19 mouse cellular contexts compared by ENCODE assay signal in the genomic region with DNA sequence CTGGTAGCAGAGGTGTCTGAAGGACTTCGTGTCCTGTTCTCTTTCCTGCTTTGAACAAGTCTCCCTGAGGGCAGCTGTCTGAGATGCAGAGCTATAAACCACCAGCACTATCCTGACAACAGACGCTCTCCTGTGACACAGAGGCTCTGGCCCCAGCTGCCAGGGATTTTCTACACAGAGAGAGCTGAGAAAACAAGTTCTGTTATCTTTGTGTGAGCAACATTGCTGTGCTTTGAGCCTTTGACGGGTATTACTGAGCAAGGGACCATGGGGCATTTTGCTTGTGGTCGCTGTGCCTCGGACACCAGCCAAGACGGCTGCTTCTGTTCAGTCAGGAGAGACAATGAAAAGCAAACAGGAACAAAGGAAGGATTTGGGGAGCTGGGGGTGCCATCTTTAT. TPM values are rescaled to one million over a fixed set of nuclear protein-coding genes. Genes with fewer than 3 reads are reported as not detected.
DNase-seq lines count a peak whose midpoint lies in the region; ATAC-seq and TF ChIP-seq lines count a peak whose summit lies in the region.
"Had no signal": no experiment of that assay in that cellular context is flagged by ENCODE, and none has a peak within 500 bp of the region (broad histone marks: within the 10 kb centered on the region; RNA-seq: fewer than 3 reads in every experiment).

No protein-coding gene starts in this region.

- no peak overlapping the region for H3K9ac ChIP-seq in hindbrain, postnatal 0 days (replicated peaks; ENCODE audit: low read length)
- H3K9ac ChIP-seq in midbrain, postnatal 0 days (replicated peaks; ENCODE audit: low read length, poor library complexity, severe bottlenecking): no peak overlapping the region
- H3K9ac ChIP-seq: embryonic facial prominence, embryonic 12.5 days; liver, embryonic 15.5 days had no signal

- intact Hi-C loops in left cerebral cortex, postnatal 4 days (cut with DNase I): no loop called here

- H3K9me3 ChIP-seq in hindbrain, postnatal 0 days (ENCODE audit: low read length): no peaks in the 10 kb centered on the region
- no peaks in the 10 kb centered on the region for H3K9me3 ChIP-seq in midbrain, postnatal 0 days (ENCODE audit: low read length)
- H3K9me3 ChIP-seq: embryonic facial prominence, embryonic 12.5 days; liver, embryonic 15.5 days had no signal

- 18% methylated on average over 6 of the region's 6 CpGs for WGBS in hindbrain, postnatal 0 days
- WGBS in midbrain, postnatal 0 days: 10% methylated on average over 6 of the region's 6 CpGs

- no peaks in the 10 kb centered on the region for H3K27me3 ChIP-seq in hindbrain, postnatal 0 days (ENCODE audit: insufficient read depth, low read length)
- H3K27me3 ChIP-seq in midbrain, postnatal 0 days (ENCODE audit: insufficient read depth, low read length): no peaks in the 10 kb centered on the region
- H3K27me3 ChIP-seq: embryonic facial prominence, embryonic 12.5 days; liver, embryonic 15.5 days had no signal

- H3K4me2 ChIP-seq in hindbrain, postnatal 0 days (ENCODE audit: low read depth, low read length): no peak overlapping the region
- H3K4me2 ChIP-seq in midbrain, postnatal 0 days (ENCODE audit: low read depth, low read length, poor library complexity, severe bottlenecking): no peak overlapping the region
- H3K4me2 ChIP-seq: embryonic facial prominence, embryonic 12.5 days; liver, embryonic 15.5 days had no signal

- ATAC-seq in hindbrain, postnatal 0 days: peak; percentile 61; the same call in 1 of the 2 replicates
- ATAC-seq in midbrain, postnatal 0 days (ENCODE audit: low FRiP score): no peak; the same call in 1 of the 2 replicates
- ATAC-seq in CD4-positive, CD25-positive, alpha-beta regulatory T cell, adult 4 months: no peak
- ATAC-seq: intestine, postnatal 0 days had no signal

- DNase-seq in embryo, embryonic 10.5 days (ENCODE audit: low spot score): peak; percentile 23
- no peak for DNase-seq in embryo, embryonic 10 days (ENCODE audit: low spot score)
- DNase-seq in left cerebral cortex, postnatal 4 days: peak; percentile 21
- DNase-seq in left cerebral cortex, adult 9 months (ENCODE audit: low spot score in 2 of 2): no peak
- DNase-seq in hindbrain, postnatal 0 days (ENCODE audit: low spot score): peak; percentile 38
- peak; percentile 37 for DNase-seq in midbrain, postnatal 0 days (ENCODE audit: low spot score)
- no peak for DNase-seq in cerebellum, postnatal 4 days (ENCODE audit: low spot score in 2 of 2)
- DNase-seq: cerebellum, adult 8-10 months; kidney, postnatal 10 days had no signal

- no peak overlapping the region for H3K4me3 ChIP-seq in hindbrain, postnatal 0 days (ENCODE audit: low read length)
- H3K4me3 ChIP-seq in midbrain, postnatal 0 days (ENCODE audit: low read depth, low read length): no peak overlapping the region
- H3K4me3 ChIP-seq: embryonic facial prominence, embryonic 12.5 days; liver, embryonic 15.5 days had no signal

- H3K4me1 ChIP-seq in hindbrain, postnatal 0 days (ENCODE audit: insufficient read depth, low read length): no peaks in the 10 kb centered on the region
- H3K4me1 ChIP-seq in midbrain, postnatal 0 days (ENCODE audit: insufficient read depth, low read length): no peaks in the 10 kb centered on the region
- H3K4me1 ChIP-seq: embryonic facial prominence, embryonic 12.5 days; liver, embryonic 15.5 days had no signal

- TF ChIP-seq CTCF in hindbrain, postnatal 0 days (IDR thresholded peaks at IDR 0.05; ENCODE audit: low read depth): no peak
- TF ChIP-seq CTCF in midbrain, postnatal 0 days (IDR thresholded peaks at IDR 0.05): no peak

- 0 out of 2 replicates have a peak overlapping the region, but pooled peaks have one; percentile 33 for H3K27ac ChIP-seq in hindbrain, postnatal 0 days
- H3K27ac ChIP-seq in midbrain, postnatal 0 days (ENCODE audit: low read depth, low read length): peak overlapping the region; percentile 43; the same call in 1 of the 2 replicates
- H3K27ac ChIP-seq: embryonic facial prominence, embryonic 12.5 days; liver, embryonic 15.5 days; macrophage had no signal

- H3K36me3 ChIP-seq in hindbrain, postnatal 0 days (ENCODE audit: insufficient read depth, low read length): no peaks in the 10 kb centered on the region
- no peaks in the 10 kb centered on the region for H3K36me3 ChIP-seq in midbrain, postnatal 0 days (ENCODE audit: insufficient read depth, low read length)
- H3K36me3 ChIP-seq: embryonic facial prominence, embryonic 12.5 days; liver, embryonic 15.5 days had no signal

RNA-seq across cellular contexts. Expression of gene Rpl36-ps4, which starts 17.6 kb away (rescaled TPM):
- not detected for total RNA-seq in left cerebral cortex, postnatal 4 days (2021)
- total RNA-seq in hindbrain, postnatal 0 days (2014; rRNA removed): not detected in 2 replicates
- polyA plus RNA-seq in hindbrain, postnatal 0 days (2015; fragmentation: Nextera tagmentation; extraction: Ambion mirVana): not detected in 2 replicates
- total RNA-seq in midbrain, postnatal 0 days (2014; rRNA removed): not detected in 2 replicates
- polyA plus RNA-seq in midbrain, postnatal 0 days (2015; fragmentation: Nextera tagmentation; extraction: Ambion mirVana): not detected in 2 replicates
- polyA plus RNA-seq in CD4-positive, CD25-positive, alpha-beta regulatory T cell, adult 4 months (2017; shearing (Covaris generic)): not detected
- total RNA-seq: adrenal gland, adult 18-20 months; granulocyte monocyte progenitor cell, adult 5-6 weeks; left cerebral cortex, postnatal 25 days had no signal
- polyA plus RNA-seq: embryonic facial prominence, embryonic 12.5 days; heart, postnatal 0 days; intestine, postnatal 0 days; liver, embryonic 15.5 days; macrophage; stomach, embryonic 16.5 days had no signal

Comparison
In these comparisons a context has a peak if more than half of its experiments do, and no peak if none do; other contexts are left out.
1. DNase-seq: peak in embryo, embryonic 10.5 days (single experiment), left cerebral cortex, postnatal 4 days (single experiment), hindbrain, postnatal 0 days (single experiment) and midbrain, postnatal 0 days (single experiment); none in embryo, embryonic 10 days (single experiment), left cerebral cortex, adult 9 months (0 of 2) and cerebellum, postnatal 4 days (0 of 2).